Mouse (Mus musculus) frontal cortex, adult (tissue): ENCODE data around the gene Ssxb6.
"Not testable (repeated sequence)": the region's sequence is repeated elsewhere in the genome, so short reads cannot be mapped to it uniquely, and the experiment has no call there.

Source experiments
- ATAC-seq: cut with Nextera tagmentation; 2 replicates; pipeline ENCODE4 v1.9.2; 2017; ENCODE audit warnings: mild to moderate bottlenecking, moderate library complexity, mixed read lengths; ENCODE audit not compliant: low TSS enrichment

The Ssxb6 gene

GRCm38 (mm10) chrX:8548155-8548554, at the start of gene Ssxb6:
Ssxb6 (minus strand) TSS chrX:8548255.
- ATAC-seq = not testable (repeated sequence)

- not testable (repeated sequence) for ATAC-seq
Measured at GRCm38 (mm10) chrX:8591716-8592115, 43.7 kb upstream of the Ssxb6 start, which contains the start of gene Ssxb3. Ssxb3 (minus strand) TSS chrX:8591816.

- no peak for ATAC-seq
Measured at GRCm38 (mm10) chrX:8524854-8525253, 23.2 kb downstream of the Ssxb6 start, which contains the start of gene Gm14459. Gm14459 (minus strand) TSS chrX:8524954.
